Mouse (Mus musculus) gastrocnemius, postnatal 25 days (tissue): ENCODE measurements around the gene Rhno1. TPM values are rescaled to one million over a fixed set of nuclear protein-coding genes. Genes with fewer than 3 reads are reported as not detected.
"Not testable (repeated sequence)": the region's sequence is repeated elsewhere in the genome, so short reads cannot be mapped to it uniquely, and the experiment has no call there.

Experiments
- DNase-seq: peaks from one replicate; pipeline ENCODE4 v3.0.0; 2022
- long read RNA-seq, 2 experiments: library from polyadenylated mRNA; stranded (forward); transcript quantifications; one replicate each; pipeline ENCODE4 v2.0.0; 2021
- total RNA-seq, 2 experiments: library from RNA; stranded (reverse); gene quantifications; 1 replicate in 1 of 2; 2 replicates in 1 of 2; pipeline ENCODE4 v1.2.3; 2021

Gene Rhno1
- 1 to 10 TPM; 6.0 to 7.4 TPM for total RNA-seq
- long read RNA-seq, experiment 1, transcript Rhno1-202 (3 exons, 1,108 nt), result major isoform, 5 of 12 reads
- long read RNA-seq, experiment 1, partial matches to known transcripts, result 2 of 12 reads
- long read RNA-seq, experiment 1, other reads (novel, unspliced or antisense), result 3 of 12 reads
- long read RNA-seq, experiment 2, partial matches to known transcripts, result 2 of 11 reads
- long read RNA-seq, experiment 2, other reads (novel, unspliced or antisense), result 4 of 11 reads

- DNase-seq, result peak; percentile 83
Measured at GRCm38 (mm10) chr6:128362381-128363006, at the start of gene Rhno1, which contains the start of gene Foxm1. TSS of gene Rhno1 (minus strand) at chr6:128362911. TSS of gene Foxm1 (plus strand) at chr6:128362967.

GRCm38 (mm10) chr6:128411115-128411514 is 48.4 kb upstream of the Rhno1 start:
- DNase-seq, result no peak

- no peak for DNase-seq
Measured at GRCm38 (mm10) chr6:128410305-128410704, 47.6 kb upstream of the Rhno1 start.

- DNase-seq, result no peak
Measured at GRCm38 (mm10) chr6:128408544-128409125, 45.9 kb upstream of the Rhno1 start.

- no peak for DNase-seq
Measured at GRCm38 (mm10) chr6:128404708-128405107, 42.0 kb upstream of the Rhno1 start.

GRCm38 (mm10) chr6:128399421-128400185 is 36.9 kb upstream of the Rhno1 start:
- no peak for DNase-seq

- DNase-seq, result no peak
Measured at GRCm38 (mm10) chr6:128398996-128399395, 36.3 kb upstream of the Rhno1 start, which contains the start of gene Nrip2. TSS of gene Nrip2 (plus strand) at chr6:128399296.

GRCm38 (mm10) chr6:128397574-128398261 is 35.0 kb upstream of the Rhno1 start:
- no peak for DNase-seq

- DNase-seq, result no peak
Measured at GRCm38 (mm10) chr6:128390683-128391082, 28.0 kb upstream of the Rhno1 start.

GRCm38 (mm10) chr6:128389185-128389584 is 26.5 kb upstream of the Rhno1 start:
- no peak for DNase-seq

GRCm38 (mm10) chr6:128385026-128385425 is 22.3 kb upstream of the Rhno1 start:
- no peak for DNase-seq

GRCm38 (mm10) chr6:128383752-128384151 is 21.0 kb upstream of the Rhno1 start:
- DNase-seq, result no peak

GRCm38 (mm10) chr6:128381254-128381653 is 18.5 kb upstream of the Rhno1 start:
- DNase-seq, result no peak

- DNase-seq, result not testable (repeated sequence)
Measured at GRCm38 (mm10) chr6:128380594-128381167, 18.0 kb upstream of the Rhno1 start.

- no peak for DNase-seq
Measured at GRCm38 (mm10) chr6:128379636-128380035, 16.9 kb upstream of the Rhno1 start.

- no peak for DNase-seq
Measured at GRCm38 (mm10) chr6:128376371-128377085, 13.8 kb upstream of the Rhno1 start.

- peak; percentile 39 for DNase-seq
Measured at GRCm38 (mm10) chr6:128375192-128375591, 12.5 kb upstream of the Rhno1 start, which contains the start of the genes Tex52 and Gm44596. TSS of gene Tex52 (plus strand) at chr6:128375456. TSS of gene Gm44596 (plus strand) at chr6:128375503.

- DNase-seq, result no peak
Measured at GRCm38 (mm10) chr6:128370040-128370439, 7.3 kb upstream of the Rhno1 start.

- DNase-seq, result no peak
Measured at GRCm38 (mm10) chr6:128366466-128366865, 3.8 kb upstream of the Rhno1 start.

GRCm38 (mm10) chr6:128364721-128365120 is 2.0 kb upstream of the Rhno1 start:
- no peak for DNase-seq
